Mouse (Mus musculus) layer of hippocampus, postnatal 14 days (tissue): Measurements from ENCODE around the gene Gm16253. TPM values are rescaled to one million over a fixed set of nuclear protein-coding genes. Genes with fewer than 3 reads are reported as not detected.
A peak's percentile ranks its signal among the peaks of the same experiment; 100 is the strongest.

ENCODE experiments used
- DNase-seq, 2 experiments: peaks; one replicate each; pipeline ENCODE4 v3.0.0; 2021 to 2022; ENCODE audit warnings: low spot score in 2 of 2, mixed read lengths in 1 of 2
- total RNA-seq, 2 experiments: library from RNA; stranded (reverse); gene quantifications; 2 replicates each; pipeline ENCODE4 v1.2.3; 2021

Gm16253 gene
- total RNA-seq, 2 experiments from 2014 or later = not detected

- no peak for DNase-seq
These were observed 19.8 kb upstream of the Gm16253 start for GRCm38 (mm10) chr3:96556651-96557635.

- peak; percentile 99 for DNase-seq
These were observed 19.1 kb upstream of the Gm16253 start, which contains the start of gene Txnip for GRCm38 (mm10) chr3:96557694-96558093. TSS of gene Txnip (plus strand) at chr3:96557957.

GRCm38 (mm10) chr3:96558159-96558558 lies 18.6 kb upstream of the Gm16253 start:
- DNase-seq = no peak

GRCm38 (mm10) chr3:96558668-96559196 lies 18.1 kb upstream of the Gm16253 start:
- DNase-seq = no peak

- no peak for DNase-seq
These were observed 17.3 kb upstream of the Gm16253 start for GRCm38 (mm10) chr3:96559398-96559910.

- DNase-seq = no peak
These were observed 16.6 kb upstream of the Gm16253 start for GRCm38 (mm10) chr3:96559911-96560850.

GRCm38 (mm10) chr3:96560881-96561668 lies 15.7 kb upstream of the Gm16253 start:
- DNase-seq = no peak

- DNase-seq = no peak
These were observed 14.7 kb upstream of the Gm16253 start for GRCm38 (mm10) chr3:96561946-96562681.

- no peak for DNase-seq
These were observed 13.5 kb upstream of the Gm16253 start for GRCm38 (mm10) chr3:96563267-96563666.

GRCm38 (mm10) chr3:96563911-96564632 lies 12.7 kb upstream of the Gm16253 start:
- DNase-seq = no peak

GRCm38 (mm10) chr3:96564633-96565032 lies 12.2 kb upstream of the Gm16253 start:
- no peak for DNase-seq

GRCm38 (mm10) chr3:96565105-96565504 lies 11.7 kb upstream of the Gm16253 start:
- no peak for DNase-seq

- no peak for DNase-seq
These were observed 9.9 kb upstream of the Gm16253 start for GRCm38 (mm10) chr3:96566661-96567450.

- no peak for DNase-seq
These were observed 8.2 kb upstream of the Gm16253 start for GRCm38 (mm10) chr3:96568605-96569004.

- no peak for DNase-seq
These were observed 7.3 kb upstream of the Gm16253 start for GRCm38 (mm10) chr3:96569506-96569905.

GRCm38 (mm10) chr3:96569966-96570605 lies 6.7 kb upstream of the Gm16253 start:
- no peak for DNase-seq

GRCm38 (mm10) chr3:96570643-96571042 lies 6.1 kb upstream of the Gm16253 start:
- DNase-seq = no peak

- no peak for DNase-seq
These were observed 5.4 kb upstream of the Gm16253 start for GRCm38 (mm10) chr3:96571336-96571735.
